Mouse (Mus musculus) heart, postnatal 0 days (tissue): ENCODE data around the gene Cd207. TPM values are rescaled to one million over a fixed set of nuclear protein-coding genes. Genes with fewer than 3 reads are reported as not detected.

ENCODE experiments used
- ATAC-seq: fragments of 200-750 bp; cut with Nextera tagmentation; 2 replicates; pipeline ENCODE4 v1.8.0; 2017; ENCODE audit warnings: low read depth, moderate number of reproducible peaks, moderate library complexity; ENCODE audit not compliant: insufficient read depth
- DNase-seq: peaks from one replicate; pipeline ENCODE4 v3.0.0-alpha.2; 2016; ENCODE audit warnings: low spot score
- H3K27ac ChIP-seq: fragments of 300-500 bp; sonication (generic); 2 replicates; pipeline ENCODE4 v1.5.1; 2014; ENCODE audit warnings: low read depth, mild to moderate bottlenecking
- H3K27me3 ChIP-seq: fragments of 300-500 bp; sonication (generic); 2 replicates; pipeline ENCODE4 v1.6.1; 2014; ENCODE audit warnings: low read length, mixed read lengths; ENCODE audit not compliant: control insufficient read depth, insufficient read depth
- H3K36me3 ChIP-seq: fragments of 300-500 bp; sonication (generic); replicated peaks from 2 replicates; pipeline ENCODE4 v1.6.1; 2014; ENCODE audit warnings: low read length, mixed read lengths; ENCODE audit not compliant: control insufficient read depth, insufficient read depth
- H3K4me1 ChIP-seq: fragments of 300-500 bp; sonication (generic); 2 replicates; pipeline ENCODE4 v1.6.1; 2014; ENCODE audit warnings: antibody characterized with exemption; ENCODE audit not compliant: control insufficient read depth, insufficient read depth
- H3K4me2 ChIP-seq: fragments of 300-500 bp; sonication (generic); 2 replicates; pipeline ENCODE4 v1.6.1; 2014; ENCODE audit warnings: low read depth, mild to moderate bottlenecking, low read length, moderate library complexity
- H3K4me3 ChIP-seq: fragments of 300-500 bp; sonication (generic); 2 replicates; pipeline ENCODE4 v1.5.1; 2014; ENCODE audit warnings: low read depth, low read length
- H3K9ac ChIP-seq: fragments of 300-500 bp; sonication (generic); replicated peaks from 2 replicates; pipeline ENCODE4 v1.6.1; 2014; ENCODE audit warnings: low read depth, low read length, mixed read lengths
- H3K9me3 ChIP-seq: fragments of 300-500 bp; sonication (generic); replicated peaks from 2 replicates; pipeline ENCODE4 v1.6.1; 2016; ENCODE audit warnings: low read length; ENCODE audit not compliant: control insufficient read depth
- CTCF ChIP-seq: IDR thresholded peaks from 2 replicates; pipeline ENCODE4 v1.5.1; 2016; ENCODE audit warnings: antibody characterized with exemption, control low read depth, low read depth
- EP300 ChIP-seq: IDR thresholded peaks from 2 replicates; pipeline ENCODE4 v1.6.1; 2016; ENCODE audit warnings: antibody characterized with exemption, low read depth
- WGBS: fragments of 180-500 bp; shearing (Covaris S2); extraction: QIAGEN DNeasy Blood & Tissue Kit; methylation state at CpG from one replicate; pipeline ENCODE4 v1.1.7; 2014; 5-methylcytosine and 5-hydroxymethylcytosine counted together
- polyA plus RNA-seq: library from polyadenylated mRNA; unstranded; fragments of >200 nt; fragmentation: Nextera tagmentation; extraction: Ambion mirVana; gene quantifications from 2 replicates; pipeline ENCODE4 v1.2.1, GENCODE M21; 2015
- total RNA-seq: library from RNA; depleted of rRNA; stranded (reverse); fragments of >200 nt; gene quantifications from 2 replicates; pipeline ENCODE4 v1.2.3, GENCODE M21; 2014; ENCODE audit warnings: low replicate concordance

The Cd207 gene
- total and polyA plus RNA-seq, 2 experiments from 2014 or later = 0.11 to 0.75 TPM

GRCm38 (mm10) chr6:83689374-83689773 lies 11.7 kb upstream of the Cd207 start:
- Histone ChIP-seq H3K4me1 (no peaks in the 10 kb centered on the region), H3K4me2 (no peak overlapping the region), H3K27me3 (peaks cover 68% of the 10 kb centered on the region), H3K36me3 (no peaks in the 10 kb centered on the region), H3K27ac (no peak overlapping the region), H3K4me3 (no peak overlapping the region), H3K9ac (no peak overlapping the region), H3K9me3 (no peaks in the 10 kb centered on the region)
- WGBS = 56% methylated on average over 4 of the region's 4 CpGs
- ATAC-seq (no peak), DNase-seq (no peak)
- TF ChIP-seq CTCF (no peak), EP300 (no peak)

GRCm38 (mm10) chr6:83673395-83673794 lies 4.3 kb downstream of the Cd207 start:
- Histone ChIP-seq H3K4me1 (no peaks in the 10 kb centered on the region), H3K9ac (no peak overlapping the region), H3K27ac (no peak overlapping the region), H3K27me3 (0 out of 2 replicates have a peak, but pooled peaks cover 7% of the 10 kb centered on the region), H3K36me3 (no peaks in the 10 kb centered on the region), H3K4me2 (no peak overlapping the region), H3K9me3 (no peaks in the 10 kb centered on the region), H3K4me3 (no peak overlapping the region)
- WGBS = 7% methylated on average over 4 of the region's 4 CpGs
- TF ChIP-seq EP300 (no peak), CTCF (peak; percentile 91)
- DNase-seq = peak; percentile 79
- ATAC-seq = peak; percentile 39; the same call in 1 of the 2 replicates

GRCm38 (mm10) chr6:83665009-83665408 lies 12.6 kb downstream of the Cd207 start:
- Histone ChIP-seq H3K36me3 (no peaks in the 10 kb centered on the region), H3K27me3 (no peaks in the 10 kb centered on the region), H3K4me1 (no peaks in the 10 kb centered on the region), H3K27ac (no peak overlapping the region), H3K4me3 (no peak overlapping the region), H3K9me3 (no peaks in the 10 kb centered on the region), H3K9ac (no peak overlapping the region), H3K4me2 (no peak overlapping the region)
- 84% methylated on average over 2 of the region's 2 CpGs for WGBS
- ATAC-seq (no peak), DNase-seq (no peak)
- no peak for TF ChIP-seq EP300

GRCm38 (mm10) chr6:83660821-83661220 lies 16.8 kb downstream of the Cd207 start:
- no peak overlapping the region; the same call in 1 of the 2 replicates for H3K27ac ChIP-seq
- no peak overlapping the region for H3K4me2 ChIP-seq
- H3K9me3 ChIP-seq = no peaks in the 10 kb centered on the region
- H3K4me1 ChIP-seq = no peaks in the 10 kb centered on the region
- TF ChIP-seq CTCF (no peak), EP300 (no peak)
- DNase-seq = no peak
- H3K27me3 ChIP-seq = no peaks in the 10 kb centered on the region
- ATAC-seq = no peak
- 55% methylated on average over 4 of the region's 4 CpGs for WGBS
- H3K4me3 ChIP-seq = no peak overlapping the region
- no peak overlapping the region for H3K9ac ChIP-seq
- H3K36me3 ChIP-seq = no peaks in the 10 kb centered on the region

- Histone ChIP-seq H3K36me3 (no peaks in the 10 kb centered on the region), H3K27me3 (no peaks in the 10 kb centered on the region), H3K9ac (no peak within 1 kb of the TSS), H3K4me2 (no peak within 1 kb of the TSS), H3K4me3 (no peak within 1 kb of the TSS), H3K9me3 (no peaks in the 10 kb centered on the region), H3K27ac (no peak within 1 kb of the TSS), H3K4me1 (no peaks in the 10 kb centered on the region)
- ATAC-seq (no peak), DNase-seq (no peak)
- TF ChIP-seq CTCF (no peak), EP300 (no peak)
- 88% methylated on average over 2 of the region's 2 CpGs for WGBS
Observed at GRCm38 (mm10) chr6:83656087-83656486, 21.6 kb downstream of the Cd207 start, which contains the start of gene Clec4f. Gene Clec4f, minus strand, starts transcription at chr6:83656187.

- no peak overlapping the region for H3K27ac ChIP-seq
- ATAC-seq (no peak), DNase-seq (no peak)
- H3K27me3 ChIP-seq = no peaks in the 10 kb centered on the region
- H3K4me3 ChIP-seq = no peak overlapping the region
- no peaks in the 10 kb centered on the region for H3K36me3 ChIP-seq
- H3K4me2 ChIP-seq = no peak overlapping the region
- H3K4me1 ChIP-seq = no peaks in the 10 kb centered on the region
- 91% methylated on average over 10 of the region's 10 CpGs for WGBS
- no peaks in the 10 kb centered on the region for H3K9me3 ChIP-seq
- TF ChIP-seq EP300 (no peak), CTCF (no peak)
- no peak overlapping the region for H3K9ac ChIP-seq
Observed at GRCm38 (mm10) chr6:83646715-83647114, 30.9 kb downstream of the Cd207 start.
